Comparison of ENCODE assay signal across 9 mouse cellular contexts in genomic region chr19:46571878-46572244, GRCm38 (mm10). TPM values are rescaled to one million over a fixed set of nuclear protein-coding genes. Genes with fewer than 3 reads are reported as not detected.
DNase-seq lines count a peak whose midpoint lies in the region; ATAC-seq and TF ChIP-seq lines count a peak whose summit lies in the region.
"Had no signal": no experiment of that assay in that cellular context is flagged by ENCODE, and none has a peak within 500 bp of the region (broad histone marks: within the 10 kb centered on the region; RNA-seq: fewer than 3 reads in every experiment).

No protein-coding gene starts in this region.

- no peak for TF ChIP-seq POLR2A in cerebellum, adult 2 months (IDR thresholded peaks at IDR 0.05; ENCODE audit: borderline replicate concordance, insufficient read depth, low read length)

- WGBS in cerebellum, adult 2 months, result 2% methylated on average over 10 of the region's 10 CpGs
- WGBS in forebrain, embryonic 13.5 days, result 17% methylated on average over 10 of the region's 10 CpGs
- WGBS in liver, embryonic 14.5 days (ENCODE audit: insufficient replicate concordance), result 52% methylated on average over 10 of the region's 10 CpGs

- peak overlapping the region; percentile 40 for H3K4me3 ChIP-seq in cerebellum, adult 2 months (replicated peaks; ENCODE audit: insufficient read depth, low read depth, low read length)
- peak overlapping the region; percentile 86 for H3K4me3 ChIP-seq in forebrain, embryonic 13.5 days
- peak overlapping the region in 1 of 2 experiments; percentile 68; a peak in 2 of 4 replicates for H3K4me3 ChIP-seq in liver, embryonic 14.5 days (ENCODE audit: insufficient read depth in 1 of 2, low read depth in 2 of 2, low read length in 2 of 2)

- peak overlapping the region; percentile 87 for H3K9ac ChIP-seq in forebrain, embryonic 13.5 days
- no peak overlapping the region for H3K9ac ChIP-seq in liver, embryonic 14.5 days (replicated peaks)

- H3K4me2 ChIP-seq in forebrain, embryonic 13.5 days, result peak overlapping the region; percentile 86
- peak overlapping the region; percentile 99 for H3K4me2 ChIP-seq in liver, embryonic 14.5 days (ENCODE audit: low read depth)

- no peak for DNase-seq in cerebellum, adult 2 months
- no peak for DNase-seq in cerebellum, adult 11 months
- DNase-seq in 3T3-L1 (ENCODE audit: low read depth, low spot score), result peak; percentile 56
- no peak for DNase-seq in liver, embryonic 14.5 days (ENCODE audit: low read depth in 3 of 3, low spot score in 3 of 3)
- no peak for DNase-seq in kidney, postnatal 36 days
- DNase-seq in adrenal gland, postnatal 36 days, result no peak
- DNase-seq: cerebellum, adult 8-10 months had no signal

- no peaks in the 10 kb centered on the region for H3K27me3 ChIP-seq in cerebellum, adult 2 months (ENCODE audit: control insufficient read depth, insufficient read depth, low read length)
- H3K27me3 ChIP-seq in forebrain, embryonic 13.5 days, result no peaks in the 10 kb centered on the region
- no peaks in the 10 kb centered on the region for H3K27me3 ChIP-seq in liver, embryonic 14.5 days (ENCODE audit: control insufficient read depth, insufficient read depth, low read length)

- H3K9me3 ChIP-seq in forebrain, embryonic 13.5 days (replicated peaks), result no peaks in the 10 kb centered on the region; the same call in 1 of the 2 replicates
- H3K9me3 ChIP-seq in liver, embryonic 14.5 days (ENCODE audit: control insufficient read depth, low read length), result no peaks in the 10 kb centered on the region

- no peak for TF ChIP-seq EP300 in liver, embryonic 14.5 days (IDR thresholded peaks at IDR 0.05; ENCODE audit: low read depth)

- TF ChIP-seq CTCF in cerebellum, adult 2 months (IDR thresholded peaks at IDR 0.05; ENCODE audit: borderline replicate concordance, insufficient read depth, low read depth, low read length), result no peak
- TF ChIP-seq CTCF in liver, embryonic 14.5 days (IDR thresholded peaks at IDR 0.05; ENCODE audit: low read depth), result no peak

- H3K4me1 ChIP-seq in cerebellum, adult 2 months (ENCODE audit: control insufficient read depth, insufficient read depth, low read length), result peaks cover 2% of the 10 kb centered on the region; the same call in 1 of the 2 replicates
- peaks cover 30% of the 10 kb centered on the region for H3K4me1 ChIP-seq in forebrain, embryonic 13.5 days
- H3K4me1 ChIP-seq in liver, embryonic 14.5 days (replicated peaks; ENCODE audit: control insufficient read depth in 2 of 2, insufficient read depth in 2 of 2, low read length in 1 of 2), result peaks cover 10 to 11% of the 10 kb centered on the region in 2 experiments

- no peak for ATAC-seq in forebrain, embryonic 13.5 days
- no peak for ATAC-seq in liver, embryonic 14.5 days (ENCODE audit: insufficient read depth)
- ATAC-seq in inflammation-experienced regulatory T-cells, adult 6 months, result no peak

- no peak overlapping the region for H3K27ac ChIP-seq in cerebellum, adult 2 months (ENCODE audit: insufficient read depth, low read length)
- H3K27ac ChIP-seq in forebrain, embryonic 13.5 days, result no peak overlapping the region
- H3K27ac ChIP-seq in liver, embryonic 14.5 days, result no peak overlapping the region

- H3K36me3 ChIP-seq in forebrain, embryonic 13.5 days (ENCODE audit: poor library complexity, severe bottlenecking), result peaks cover 8% of the 10 kb centered on the region
- no peaks in the 10 kb centered on the region for H3K36me3 ChIP-seq in liver, embryonic 14.5 days (replicated peaks; ENCODE audit: control insufficient read depth, insufficient read depth, low read depth)

RNA-seq across cellular contexts. Expression of gene Arl3, which starts 1.1 kb away (rescaled TPM):
- 205 and 227 TPM in 2 replicates for polyA plus RNA-seq in cerebellum, adult 2 months (2012; rRNA removed)
- 233 and 245 TPM in 2 replicates for polyA plus RNA-seq in forebrain, embryonic 13.5 days (2015; fragmentation: Nextera tagmentation; extraction: Ambion mirVana)
- 14.7 and 27.6 TPM in 2 replicates for polyA plus RNA-seq in liver, embryonic 14.5 days (2012; rRNA removed)
- polyA plus RNA-seq in liver, embryonic 14.5 days (2014; fragmentation: Nextera tagmentation; extraction: Ambion mirVana), result 17.1 and 17.6 TPM in 2 replicates
- polyA plus RNA-seq in inflammation-experienced regulatory T-cells, adult 6 months (2017; shearing (Covaris generic)), result 10 to 100 TPM; 25.9 to 27.1 (median 26.8) TPM
- 10 to 100 TPM; 43.3 to 67.7 TPM for total RNA-seq in adrenal gland, postnatal 36 days (2021)

RNA-seq across cellular contexts. Expression of gene Sfxn2, which starts 1.3 kb away (rescaled TPM):
- polyA plus RNA-seq in cerebellum, adult 2 months (2012; rRNA removed), result 7.0 and 7.7 TPM in 2 replicates
- polyA plus RNA-seq in forebrain, embryonic 13.5 days (2015; fragmentation: Nextera tagmentation; extraction: Ambion mirVana), result 12.4 and 13.2 TPM in 2 replicates
- polyA plus RNA-seq in liver, embryonic 14.5 days (2012; rRNA removed), result 5.8 and 7.4 TPM in 2 replicates
- 15.0 and 15.9 TPM in 2 replicates for polyA plus RNA-seq in liver, embryonic 14.5 days (2014; fragmentation: Nextera tagmentation; extraction: Ambion mirVana)
- polyA plus RNA-seq in inflammation-experienced regulatory T-cells, adult 6 months (2017; shearing (Covaris generic)), result 1 to 10 TPM; 3.8 to 9.2 (median 8.7) TPM
- total RNA-seq in adrenal gland, postnatal 36 days (2021), result 10 to 100 TPM in 1 of 2 experiments, 1 to 10 TPM in 1; 7.9 to 11.5 TPM

RNA-seq across cellular contexts. Expression of gene Wbp1l, which starts 27.0 kb away (rescaled TPM):
- 24.9 and 28.3 TPM in 2 replicates for polyA plus RNA-seq in cerebellum, adult 2 months (2012; rRNA removed)
- 33.1 and 36.5 TPM in 2 replicates for polyA plus RNA-seq in forebrain, embryonic 13.5 days (2015; fragmentation: Nextera tagmentation; extraction: Ambion mirVana)
- 10.6 and 10.7 TPM in 2 replicates for polyA plus RNA-seq in liver, embryonic 14.5 days (2012; rRNA removed)
- 9.8 and 11.8 TPM in 2 replicates for polyA plus RNA-seq in liver, embryonic 14.5 days (2014; fragmentation: Nextera tagmentation; extraction: Ambion mirVana)
- polyA plus RNA-seq in inflammation-experienced regulatory T-cells, adult 6 months (2017; shearing (Covaris generic)), result 10 to 100 TPM; 16.4 to 19.4 (median 16.5) TPM
- 100 to 1,000 TPM; 131 to 170 TPM for total RNA-seq in adrenal gland, postnatal 36 days (2021)
